Mouse (Mus musculus): ENCODE measurements around the gene Tap2.
"Not testable (repeated sequence)": the region's sequence is repeated elsewhere in the genome, so short reads cannot be mapped to it uniquely, and the experiment has no call there.

The Tap2 gene

GRCm38 (mm10) chr17:34213936-34214335 lies 10.6 kb downstream of the Tap2 start:
- DNase-seq (ENCODE audit: low spot score): no peak

GRCm38 (mm10) chr17:34215176-34215575 lies 11.8 kb downstream of the Tap2 start:
- DNase-seq (ENCODE audit: low spot score): no peak

DNA sequence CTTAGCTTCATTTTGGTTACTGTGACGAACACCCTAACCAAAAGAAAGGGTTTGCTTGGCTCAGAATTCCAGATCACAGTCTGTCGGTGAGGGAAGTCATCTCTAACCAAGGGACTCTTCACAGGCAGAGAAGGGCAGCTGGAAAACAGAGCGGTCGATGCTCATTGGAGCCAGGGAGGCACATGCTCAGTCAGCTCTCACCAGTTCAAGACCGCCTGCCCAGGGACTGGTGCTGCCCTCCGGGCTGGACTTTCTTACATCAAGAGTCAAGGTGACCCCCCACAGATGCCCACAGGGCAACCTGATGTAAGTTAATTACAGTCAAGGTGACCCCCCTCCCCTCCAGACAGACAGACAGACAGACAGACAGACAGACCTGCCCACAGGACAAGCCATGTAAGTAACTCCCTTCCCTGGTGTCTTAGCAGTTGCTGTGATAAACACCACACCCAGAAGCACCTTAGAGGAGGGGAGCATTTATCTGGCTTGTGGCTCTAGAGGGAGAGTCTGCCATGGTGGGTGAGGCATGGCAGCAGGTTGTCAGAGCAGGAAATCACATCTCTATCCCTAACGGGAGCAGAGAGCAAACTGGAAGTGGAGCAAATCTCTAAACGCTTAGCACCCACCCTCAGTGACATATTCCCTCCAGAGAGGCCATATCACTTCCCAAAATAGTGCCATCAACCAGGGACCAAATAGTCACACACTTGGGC lies 14.0 kb downstream of the Tap2 start:
- DNase-seq (ENCODE audit: low spot score): no peak

GRCm38 (mm10) chr17:34217986-34218385 lies 14.7 kb downstream of the Tap2 start:
- no peak for DNase-seq (ENCODE audit: low spot score)

DNA sequence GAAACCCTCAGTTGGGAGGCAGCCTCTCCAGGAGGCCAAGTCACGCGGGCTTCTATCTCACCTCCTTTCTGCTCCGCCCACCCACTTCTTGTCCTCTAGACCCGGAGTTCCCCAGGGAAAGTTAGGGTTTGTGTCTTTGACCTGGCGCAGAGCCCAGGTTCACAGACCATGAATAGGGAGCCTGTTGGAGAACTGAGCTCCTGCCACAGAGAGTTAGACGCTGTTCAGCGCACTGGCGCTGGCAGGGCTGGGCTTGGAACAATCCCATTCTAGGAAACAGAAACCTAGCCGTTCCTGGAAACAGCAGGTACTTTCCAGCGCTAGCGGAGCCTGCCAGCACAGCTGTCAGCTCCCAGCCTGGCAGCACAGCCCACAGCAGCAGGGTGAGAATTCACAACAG lies 15.3 kb downstream of the Tap2 start:
- DNase-seq (ENCODE audit: low spot score): no peak

- peak; percentile 33 for DNase-seq (ENCODE audit: low spot score)
These were observed 15.8 kb downstream of the Tap2 start for GRCm38 (mm10) chr17:34219096-34219495.

GRCm38 (mm10) chr17:34219801-34220200 lies 16.5 kb downstream of the Tap2 start:
- DNase-seq (ENCODE audit: low spot score): not testable (repeated sequence)

DNA sequence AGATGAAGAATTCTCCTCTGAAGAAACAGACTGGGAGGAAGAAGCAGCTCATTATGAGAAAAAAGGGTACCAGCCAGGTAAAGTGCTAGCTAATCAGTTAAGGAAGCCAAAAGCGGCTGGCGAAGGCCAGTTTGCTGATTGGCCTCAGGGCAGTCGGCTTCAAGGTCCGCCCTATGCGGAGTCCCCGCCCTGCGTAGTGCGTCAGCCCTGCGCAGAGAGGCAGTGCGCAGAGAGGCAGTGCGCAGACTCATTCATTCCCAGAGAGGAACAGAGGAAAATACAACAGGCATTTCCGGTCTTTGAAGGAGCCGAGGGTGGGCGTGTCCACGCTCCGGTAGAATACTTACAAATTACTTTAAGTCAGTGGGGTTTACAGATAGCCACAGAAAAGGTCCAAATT lies 17.1 kb downstream of the Tap2 start:
- DNase-seq (ENCODE audit: low spot score): not testable (repeated sequence)

DNA sequence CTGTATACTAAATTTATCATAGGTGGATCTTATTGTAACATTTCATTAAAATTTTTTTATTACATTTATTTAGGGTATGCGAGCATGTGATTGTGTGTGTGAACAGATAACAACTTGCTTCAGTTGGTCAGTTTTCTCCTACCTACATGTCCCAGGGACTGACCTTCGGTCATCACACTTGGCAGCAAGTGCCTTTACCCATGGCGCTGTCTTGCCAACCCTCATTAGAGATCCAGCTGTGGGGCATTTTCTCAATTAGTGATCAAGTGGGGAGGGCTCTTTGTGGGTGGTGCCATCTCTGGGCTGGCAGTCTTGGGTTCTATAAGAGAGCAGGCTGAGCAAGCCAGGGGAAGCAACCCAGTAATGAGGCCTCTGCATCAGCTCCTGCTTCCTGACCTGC lies 21.5 kb downstream of the Tap2 start:
- no peak for DNase-seq (ENCODE audit: low spot score)

DNA sequence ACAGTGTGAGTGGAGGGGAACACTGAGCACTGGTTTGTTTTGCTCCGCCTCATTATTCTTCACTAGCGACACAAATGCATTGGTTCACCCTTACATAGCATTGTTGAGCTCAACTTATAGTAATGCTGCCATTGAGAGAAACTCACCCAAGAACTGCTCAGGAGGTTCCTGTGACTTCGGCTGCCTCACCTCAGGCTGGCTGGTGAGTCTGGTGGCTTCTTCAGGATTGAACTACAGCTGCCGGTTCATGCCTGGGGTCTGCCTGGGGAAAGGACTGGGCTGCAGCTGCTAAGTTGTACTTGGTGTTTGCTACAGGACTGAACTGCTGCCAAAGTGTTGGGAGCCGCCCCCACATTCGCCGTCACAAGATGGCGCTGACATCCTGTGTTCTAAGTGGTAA lies 22.1 kb downstream of the Tap2 start:
- no peak for DNase-seq (ENCODE audit: low spot score)

GRCm38 (mm10) chr17:34225911-34226310 lies 22.6 kb downstream of the Tap2 start:
- not testable (repeated sequence) for DNase-seq (ENCODE audit: low spot score)

- DNase-seq (ENCODE audit: low spot score): not testable (repeated sequence)
These were observed 27.6 kb downstream of the Tap2 start for GRCm38 (mm10) chr17:34230971-34231370.

DNA sequence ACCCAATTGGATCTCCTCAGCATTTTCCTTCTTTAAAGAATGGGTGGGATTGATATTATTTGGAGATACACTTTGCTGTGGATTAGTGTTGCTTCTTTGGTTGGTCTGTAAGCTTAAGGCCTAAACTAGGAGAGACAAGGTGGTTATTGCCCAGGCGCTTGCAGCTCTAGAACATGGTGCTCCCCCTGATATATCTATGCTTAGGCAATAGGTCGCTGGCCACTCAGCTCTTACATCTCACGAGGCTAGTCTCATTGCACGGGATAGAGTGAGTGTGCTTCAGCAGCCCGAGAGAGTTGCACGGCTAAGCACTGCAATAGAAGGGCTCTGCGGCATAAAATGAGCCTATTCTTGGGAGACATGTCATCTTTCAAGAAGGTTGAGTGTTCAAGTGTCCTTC lies 28.7 kb downstream of the Tap2 start:
- DNase-seq (ENCODE audit: low spot score): not testable (repeated sequence)

- peak; percentile 70 for DNase-seq (ENCODE audit: low spot score)
These were observed 31.6 kb downstream of the Tap2 start for GRCm38 (mm10) chr17:34234926-34235325.

DNA sequence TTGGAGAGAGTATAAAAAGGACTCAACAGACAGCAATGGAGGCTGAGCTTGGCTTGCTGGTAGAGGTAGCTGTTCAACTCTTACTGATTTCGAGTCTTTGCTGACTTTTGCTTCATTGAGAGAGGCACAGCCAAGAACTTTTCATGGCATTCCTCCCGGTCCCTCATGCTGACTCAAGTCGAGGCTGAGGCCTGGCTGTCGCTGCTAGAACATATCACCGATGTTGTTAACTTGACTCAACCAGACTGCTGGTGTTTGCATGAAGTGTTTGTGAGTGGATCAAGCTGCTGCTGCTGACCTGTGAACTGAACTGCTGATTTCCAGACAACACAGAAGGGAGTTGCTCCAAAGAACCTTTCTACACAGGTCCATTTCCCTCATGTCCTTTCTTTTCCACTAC lies 33.4 kb downstream of the Tap2 start:
- DNase-seq (ENCODE audit: low spot score): no peak

- no peak for DNase-seq (ENCODE audit: low spot score)
These were observed 34.4 kb downstream of the Tap2 start for GRCm38 (mm10) chr17:34237741-34238140.

DNA sequence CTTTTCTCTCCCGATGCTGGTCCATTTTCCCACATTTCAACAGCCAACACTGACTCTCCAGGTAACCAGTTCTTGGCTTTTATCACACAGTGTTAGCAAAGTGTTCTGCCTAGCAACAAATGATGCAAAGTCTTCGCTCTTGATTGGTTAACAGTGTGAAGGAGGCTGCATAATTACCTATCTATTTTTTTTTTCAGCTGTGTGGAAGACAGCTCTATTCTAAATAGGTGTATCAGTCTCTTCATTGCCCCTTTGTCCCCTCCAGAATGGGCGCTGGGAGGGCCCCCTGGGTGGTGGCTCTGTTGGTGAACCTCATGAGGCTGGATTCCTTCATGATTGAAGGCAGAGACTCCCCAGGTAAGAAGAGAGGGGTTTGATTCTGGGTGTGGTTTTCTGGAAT lies 35.4 kb downstream of the Tap2 start, which contains the start of gene H2-Ob:
Gene H2-Ob (plus strand): TSS at position 198 of the 400 bp plus-strand sequence.
- no peak for DNase-seq (ENCODE audit: low spot score)

DNA sequence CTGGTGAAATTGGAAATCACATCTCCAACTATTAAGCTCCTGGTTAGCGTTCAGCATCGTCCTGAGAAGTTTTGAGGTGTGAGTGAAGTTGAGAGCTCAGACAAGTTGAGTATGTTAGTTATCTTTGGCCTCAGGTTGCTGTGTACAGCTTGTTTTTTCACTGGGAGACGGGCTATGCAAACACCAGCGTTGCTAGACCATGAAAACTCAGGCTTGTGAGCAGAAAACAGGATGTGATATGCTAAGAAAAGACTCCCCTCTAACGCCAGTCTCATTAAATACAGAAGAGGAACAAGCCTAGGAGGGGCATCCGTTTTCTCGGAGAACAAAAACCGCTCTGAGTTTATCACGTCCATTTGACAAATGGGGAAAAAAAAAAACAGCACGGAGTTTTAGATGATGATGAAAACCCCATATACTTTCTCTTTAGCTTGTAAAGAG lies 36.3 kb downstream of the Tap2 start:
- DNase-seq (ENCODE audit: low spot score): no peak

GRCm38 (mm10) chr17:34240366-34240765 lies 37.0 kb downstream of the Tap2 start:
- DNase-seq (ENCODE audit: low spot score): no peak

DNA sequence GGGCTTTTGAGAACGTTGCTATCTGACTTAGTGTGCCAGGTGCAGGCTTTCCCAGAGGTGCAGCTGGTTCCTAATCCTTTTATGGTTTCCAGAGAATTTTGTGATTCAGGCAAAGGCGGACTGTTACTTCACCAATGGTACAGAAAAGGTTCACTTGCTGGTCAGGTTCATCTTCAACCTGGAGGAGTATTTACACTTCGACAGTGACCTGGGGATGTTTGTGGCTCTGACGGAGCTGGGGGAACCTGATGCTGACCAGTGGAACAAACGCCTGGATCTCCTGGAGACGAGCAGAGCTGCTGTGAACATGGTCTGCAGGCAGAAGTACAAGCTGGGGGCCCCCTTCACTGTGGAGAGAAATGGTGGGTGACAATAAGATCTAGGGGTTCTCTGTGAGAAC lies 37.6 kb downstream of the Tap2 start:
- no peak for DNase-seq (ENCODE audit: low spot score)

GRCm38 (mm10) chr17:34244656-34245055 lies 41.3 kb downstream of the Tap2 start:
- no peak for DNase-seq (ENCODE audit: low spot score)

GRCm38 (mm10) chr17:34247047-34247446 lies 43.7 kb downstream of the Tap2 start:
- no peak for DNase-seq (ENCODE audit: low spot score)

DNA sequence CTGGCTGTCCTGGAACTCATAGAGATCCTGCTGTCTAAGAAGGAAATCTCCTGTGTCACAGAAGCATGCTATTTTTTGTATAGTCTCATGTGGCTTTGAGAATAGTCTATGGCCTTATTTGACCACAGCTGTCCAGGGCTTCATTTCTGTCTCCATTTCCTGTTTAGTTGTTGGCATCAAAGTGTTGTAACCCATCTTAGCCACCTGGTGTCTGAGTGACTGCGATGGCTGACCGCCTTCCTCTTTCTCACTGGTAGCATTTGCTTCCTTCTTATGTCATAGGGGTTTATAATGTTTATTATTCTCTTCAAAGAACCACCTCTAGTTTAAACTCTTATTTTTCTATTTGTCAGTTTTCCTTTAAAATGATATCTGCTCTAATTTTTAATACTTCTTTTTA lies 45.4 kb downstream of the Tap2 start:
- no peak for DNase-seq (ENCODE audit: low spot score)

DNA sequence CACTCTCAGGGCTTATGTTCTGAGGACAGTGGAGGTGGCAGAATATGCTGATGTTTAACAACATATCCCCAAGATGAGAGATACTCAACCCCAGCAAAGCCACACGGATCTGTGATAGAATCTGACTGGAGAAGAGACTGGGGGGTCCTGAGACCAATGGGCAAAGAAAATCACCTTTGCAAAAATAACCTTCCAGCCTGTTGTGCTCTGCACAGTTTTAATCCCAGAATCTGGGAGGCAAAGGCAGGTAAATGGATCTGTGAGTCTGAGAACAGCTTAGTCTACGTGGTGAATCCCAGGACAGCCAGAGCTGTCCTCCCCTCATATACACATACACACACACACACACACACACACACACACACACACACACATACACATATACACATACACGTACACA lies 46.0 kb downstream of the Tap2 start:
- no peak for DNase-seq (ENCODE audit: low spot score)
